Mouse (Mus musculus) MEL (cell line): ENCODE data around the gene Dnah6.

Source experiments
- CTCF ChIP-seq, 3 experiments: IDR thresholded peaks in 2 of 3; conservative IDR thresholded peaks in 1 of 3; 2 replicates each; pipeline ENCODE4 v1.5.1; 2011 to 2012; ENCODE audit warnings: low read length in 3 of 3, low read depth in 2 of 3, mild to moderate bottlenecking in 2 of 3, improper control_type of control experiment in 1 of 3, inconsistent platforms in 1 of 3, mixed read lengths in 1 of 3, moderate library complexity in 1 of 3; ENCODE audit not compliant: control insufficient read depth in 1 of 3, insufficient read depth in 1 of 3, poor library complexity in 1 of 3, severe bottlenecking in 1 of 3
- EP300 ChIP-seq, 2 experiments: IDR thresholded peaks; 2 replicates each; pipeline ENCODE4 v1.6.1; 2011; ENCODE audit warnings: improper control_type of control experiment in 2 of 2, low read length in 2 of 2, low read depth in 1 of 2, mild to moderate bottlenecking in 1 of 2
- ETS1 ChIP-seq: IDR thresholded peaks from 2 replicates; pipeline ENCODE4 v1.6.1; 2012; ENCODE audit warnings: low read depth, mild to moderate bottlenecking, inconsistent platforms, low read length, improper control_type of control experiment, moderate library complexity
- GATA1 ChIP-seq: IDR thresholded peaks from 2 replicates; pipeline ENCODE4 v1.6.1; 2011; ENCODE audit warnings: low read depth, low read length, improper control_type of control experiment
- JUND ChIP-seq: IDR thresholded peaks from 2 replicates; pipeline ENCODE4 v1.6.1; 2011; ENCODE audit warnings: low read depth, mild to moderate bottlenecking, improper control_type of control experiment, low read length
- POLR2A ChIP-seq, 2 experiments: IDR thresholded peaks; 2 replicates each; pipeline ENCODE4 v1.6.1; 2011 to 2012; ENCODE audit warnings: low read length in 2 of 2, mild to moderate bottlenecking in 2 of 2, control low read depth in 1 of 2, improper control_type of control experiment in 1 of 2, low read depth in 1 of 2, moderate library complexity in 1 of 2; ENCODE audit not compliant: control insufficient read depth in 1 of 2, insufficient read depth in 1 of 2, poor library complexity in 1 of 2
- POLR2AphosphoS5 ChIP-seq: IDR thresholded peaks from 2 replicates; pipeline ENCODE4 v1.6.1; 2012; ENCODE audit warnings: low read depth, borderline replicate concordance, mild to moderate bottlenecking, inconsistent platforms, low read length, moderate library complexity, mixed read lengths
- USF2 ChIP-seq, 2 experiments: IDR thresholded peaks; 2 replicates each; pipeline ENCODE4 v1.6.1; 2011 to 2012; ENCODE audit warnings: improper control_type of control experiment in 2 of 2, low read length in 2 of 2, borderline replicate concordance in 1 of 2, inconsistent platforms in 1 of 2, low read depth in 1 of 2, mild to moderate bottlenecking in 1 of 2; ENCODE audit not compliant: insufficient read depth in 1 of 2

GRCm38 (mm10) chr6:73072093-73072786, 149.2 kb downstream of the Dnah6 start:
- TF ChIP-seq GATA1 (no peak), CTCF (IDR thresholded peaks at IDR 0.05 in 2 of 3, conservative IDR thresholded peaks at IDR 0.05 in 1 of 3; ENCODE audit: control insufficient read depth in 1 of 3, insufficient read depth in 1 of 3, low read depth in 2 of 3, low read length in 3 of 3, poor library complexity in 1 of 3, severe bottlenecking in 1 of 3) (no peak), ETS1 (no peak), POLR2AphosphoS5 (no peak), POLR2A (IDR thresholded peaks at IDR 0.05; ENCODE audit: control insufficient read depth in 1 of 2, insufficient read depth in 1 of 2, low read depth in 1 of 2, low read length in 2 of 2, poor library complexity in 1 of 2) (no peak), EP300 (IDR thresholded peaks at IDR 0.05; ENCODE audit: low read depth in 1 of 2, low read length in 2 of 2) (no peak), JUND (no peak), USF2 (IDR thresholded peaks at IDR 0.05; ENCODE audit: borderline replicate concordance in 1 of 2, insufficient read depth in 1 of 2, low read depth in 1 of 2, low read length in 2 of 2) (no peak)
